Mouse (Mus musculus): ENCODE data around the gene Atp11c.

Atp11c gene

DNA sequence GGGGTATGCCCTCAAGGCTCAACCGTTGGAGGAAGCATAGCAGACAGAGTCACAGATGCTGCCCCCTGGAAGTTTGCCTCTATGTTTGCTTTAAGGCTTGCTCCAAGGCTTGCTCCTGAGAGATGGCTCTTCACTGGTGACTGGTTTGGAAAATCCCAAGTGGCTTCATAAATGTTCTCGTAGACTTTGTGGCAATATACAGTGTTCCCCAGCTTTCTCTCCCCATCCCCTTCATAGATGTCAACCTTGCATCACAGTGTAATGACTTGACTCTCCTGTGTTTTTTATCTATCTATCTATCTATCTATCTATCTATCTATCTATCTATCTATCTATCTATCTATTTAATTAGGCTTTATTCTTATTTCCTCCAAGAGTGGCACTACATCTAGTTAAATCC lies at the start of gene Atp11c:
Gene Atp11c, minus strand, starts transcription at position 101 of the 400 bp plus-strand sequence.
- no peak for TF ChIP-seq GATA4 (IDR thresholded peaks at IDR 0.05; ENCODE audit: insufficient replicate concordance, low read length)

GRCm38 (mm10) chrX:60609202-60609601 lies 16.7 kb upstream of the Atp11c start:
- no peak for TF ChIP-seq GATA4 (IDR thresholded peaks at IDR 0.05; ENCODE audit: insufficient replicate concordance, low read length)

- TF ChIP-seq GATA4 (IDR thresholded peaks at IDR 0.05; ENCODE audit: insufficient replicate concordance, low read length), result no peak
Measured at GRCm38 (mm10) chrX:60570539-60570938, 22.0 kb downstream of the Atp11c start.

DNA sequence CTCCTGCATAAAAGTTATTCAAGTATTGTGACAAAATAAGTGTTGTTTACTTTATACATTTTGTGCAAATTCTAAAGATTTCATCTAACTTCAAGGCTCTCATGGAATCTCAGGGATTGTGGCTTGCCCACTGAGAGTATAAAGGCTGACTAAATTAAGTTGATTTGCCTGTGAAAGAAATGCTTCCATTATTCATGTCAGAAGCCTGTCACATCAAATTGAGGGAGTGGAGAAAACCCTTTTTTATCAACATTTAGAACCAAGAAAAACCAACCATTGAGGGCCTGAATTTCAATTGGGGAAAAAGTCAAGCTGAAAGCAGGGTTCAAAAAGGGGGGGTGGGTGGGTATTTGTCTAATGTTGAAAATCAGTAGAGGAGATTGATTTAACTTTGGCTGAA lies 23.5 kb downstream of the Atp11c start:
- no peak for TF ChIP-seq GATA4 (IDR thresholded peaks at IDR 0.05; ENCODE audit: insufficient replicate concordance, low read length)

- no peak for TF ChIP-seq GATA4 (IDR thresholded peaks at IDR 0.05; ENCODE audit: insufficient replicate concordance, low read length)
Measured at GRCm38 (mm10) chrX:60555242-60555641, 37.3 kb downstream of the Atp11c start.

GRCm38 (mm10) chrX:60547444-60548304 lies 44.8 kb downstream of the Atp11c start:
- no peak for TF ChIP-seq GATA4 (IDR thresholded peaks at IDR 0.05; ENCODE audit: insufficient replicate concordance, low read length)

DNA sequence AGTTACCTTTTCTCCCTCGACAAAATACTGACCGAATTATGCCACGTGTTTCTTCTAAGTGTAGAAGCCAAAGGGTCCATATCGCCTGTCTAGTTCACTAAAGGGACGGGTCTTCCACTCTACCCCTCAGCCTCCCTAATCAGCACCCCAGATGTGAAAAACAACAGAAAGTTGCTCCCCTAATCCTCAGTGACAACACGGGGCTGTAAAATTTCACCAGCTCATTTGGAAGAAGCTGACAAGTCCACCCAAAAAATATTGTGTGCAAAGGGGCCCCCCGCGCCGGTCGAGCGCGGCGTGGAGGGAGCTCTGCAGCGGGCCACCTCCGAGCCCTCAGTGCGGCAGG lies 45.4 kb downstream of the Atp11c start:
- TF ChIP-seq GATA4 (IDR thresholded peaks at IDR 0.05; ENCODE audit: insufficient replicate concordance, low read length), result no peak

DNA sequence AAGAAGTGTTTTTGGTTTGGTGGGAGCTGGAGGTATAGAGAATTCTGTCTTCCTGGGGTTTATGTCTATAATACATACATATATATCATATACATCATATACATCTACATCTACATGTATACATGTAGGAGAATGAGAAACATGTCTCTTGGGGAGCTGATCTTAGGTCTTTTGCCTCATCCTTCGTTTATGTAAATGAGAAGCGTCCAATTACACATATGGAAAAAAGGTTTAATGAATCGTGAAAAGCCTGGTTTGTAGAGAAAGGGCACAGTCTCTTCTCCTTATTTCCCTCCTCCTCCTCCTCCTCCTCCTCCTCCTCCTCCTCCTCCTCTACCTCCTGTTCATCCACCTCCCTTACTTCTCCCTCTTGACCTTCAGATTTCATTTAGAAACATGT lies 46.6 kb downstream of the Atp11c start:
- no peak for TF ChIP-seq GATA4 (IDR thresholded peaks at IDR 0.05; ENCODE audit: insufficient replicate concordance, low read length)

- TF ChIP-seq GATA4 (IDR thresholded peaks at IDR 0.05; ENCODE audit: insufficient replicate concordance, low read length), result no peak
Measured at GRCm38 (mm10) chrX:60545444-60545843, 47.1 kb downstream of the Atp11c start.

DNA sequence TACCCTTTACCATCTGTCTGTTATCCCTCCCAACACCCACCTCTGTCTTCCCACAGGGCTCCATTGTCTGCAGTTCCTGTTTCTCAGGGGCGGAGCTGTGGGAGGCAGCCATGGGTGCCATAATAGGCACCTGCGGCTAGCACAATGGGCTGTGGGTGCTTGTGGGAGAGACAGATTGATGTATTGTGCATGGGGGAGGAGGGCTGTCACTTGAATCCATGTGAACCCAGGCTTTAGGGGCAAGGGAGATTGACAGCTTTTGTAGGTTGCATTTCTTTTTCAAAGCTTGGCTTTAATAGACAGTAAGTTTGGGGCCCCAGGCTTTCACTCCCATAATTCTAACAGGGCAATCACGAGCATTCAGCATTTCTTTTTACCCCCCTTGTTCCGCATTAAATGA lies 48.4 kb downstream of the Atp11c start:
- TF ChIP-seq GATA4 (IDR thresholded peaks at IDR 0.05; ENCODE audit: insufficient replicate concordance, low read length), result no peak

DNA sequence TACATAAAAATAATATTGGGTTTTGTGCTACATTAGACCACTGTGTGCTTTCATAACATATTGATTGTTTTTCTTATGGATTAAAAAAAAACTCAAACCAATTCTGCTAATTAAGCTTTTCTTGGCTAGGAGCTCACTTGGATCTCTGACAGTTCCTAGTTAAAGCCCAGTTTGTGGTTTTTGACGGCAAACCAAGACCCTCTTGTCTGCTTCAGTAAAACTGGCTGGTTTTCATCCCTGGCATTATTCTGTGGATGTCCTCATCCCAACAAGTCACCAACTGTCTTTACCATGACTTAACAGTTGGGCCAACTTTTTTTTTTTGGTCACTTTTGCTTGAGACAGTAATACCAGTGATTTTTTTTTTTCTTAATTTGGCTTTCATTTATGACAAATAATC lies 49.6 kb downstream of the Atp11c start:
- no peak for TF ChIP-seq GATA4 (IDR thresholded peaks at IDR 0.05; ENCODE audit: insufficient replicate concordance, low read length)

GRCm38 (mm10) chrX:60539149-60539548 lies 53.3 kb downstream of the Atp11c start, which contains the start of gene Gm7073:
Gene Gm7073, minus strand, starts transcription at chrX:60539249.
- TF ChIP-seq GATA4 (IDR thresholded peaks at IDR 0.05; ENCODE audit: insufficient replicate concordance, low read length), result no peak

DNA sequence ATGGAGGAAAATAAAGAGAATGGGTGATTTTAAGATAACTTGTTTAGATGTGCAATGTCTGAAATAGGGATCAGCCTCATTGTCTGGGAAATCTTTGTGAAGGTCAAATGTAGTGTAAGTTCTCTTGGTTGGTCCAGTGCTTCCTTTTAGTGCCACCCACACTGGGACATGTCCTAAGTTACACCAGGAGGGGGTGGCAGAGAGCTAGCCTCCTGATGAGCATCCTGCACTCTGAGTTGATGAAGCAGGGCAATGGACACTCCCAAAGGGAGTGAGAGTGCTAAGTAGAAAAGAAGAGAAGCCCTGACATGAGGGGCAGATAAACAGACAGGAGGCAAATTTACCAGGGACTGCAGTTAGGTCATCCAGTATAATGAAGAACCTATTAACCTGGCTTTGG lies 88.5 kb downstream of the Atp11c start:
- TF ChIP-seq GATA4 (IDR thresholded peaks at IDR 0.05; ENCODE audit: insufficient replicate concordance, low read length), result no peak

- TF ChIP-seq GATA4 (IDR thresholded peaks at IDR 0.05; ENCODE audit: insufficient replicate concordance, low read length), result no peak
Measured at GRCm38 (mm10) chrX:60497750-60498149, 94.7 kb downstream of the Atp11c start.

DNA sequence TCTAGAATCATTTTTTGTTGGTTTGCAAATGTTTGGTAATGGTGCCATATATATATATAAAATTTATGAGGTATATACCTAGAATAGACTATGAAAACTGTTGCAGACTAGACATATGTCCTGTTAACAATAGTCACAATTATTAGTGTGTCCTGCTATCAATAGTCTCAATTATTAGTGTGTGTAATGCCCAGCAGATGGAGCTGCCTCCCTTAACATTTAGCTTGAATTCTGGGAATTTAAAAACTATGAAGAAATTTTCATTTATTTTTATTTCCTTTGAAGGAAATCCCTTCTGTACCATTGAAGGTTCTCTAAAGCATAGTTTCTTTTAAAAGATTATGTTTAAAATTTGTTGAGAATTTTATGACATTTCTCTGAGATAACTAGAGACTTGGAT lies 97.2 kb downstream of the Atp11c start:
- TF ChIP-seq GATA4 (IDR thresholded peaks at IDR 0.05; ENCODE audit: insufficient replicate concordance, low read length), result no peak

DNA sequence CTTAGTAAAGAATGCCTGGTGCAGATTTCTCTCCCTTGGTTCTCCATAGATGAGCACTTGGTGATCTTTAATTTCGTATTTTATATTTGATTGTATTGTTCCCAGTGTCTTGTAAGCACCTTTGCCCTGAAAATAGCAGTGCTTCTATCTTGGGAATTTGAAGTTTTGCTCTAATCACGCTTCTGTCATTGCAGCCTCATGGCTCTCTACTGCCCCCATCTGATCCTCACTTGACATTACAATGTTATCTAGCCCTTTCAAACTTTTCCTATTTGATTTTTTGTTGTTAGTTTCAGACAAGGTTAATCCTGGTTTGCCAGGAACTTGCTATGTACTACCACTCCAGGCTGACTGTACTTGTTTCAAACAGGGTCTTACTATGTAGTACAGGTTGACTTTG lies 128.7 kb downstream of the Atp11c start:
- no peak for TF ChIP-seq GATA4 (IDR thresholded peaks at IDR 0.05; ENCODE audit: insufficient replicate concordance, low read length)

DNA sequence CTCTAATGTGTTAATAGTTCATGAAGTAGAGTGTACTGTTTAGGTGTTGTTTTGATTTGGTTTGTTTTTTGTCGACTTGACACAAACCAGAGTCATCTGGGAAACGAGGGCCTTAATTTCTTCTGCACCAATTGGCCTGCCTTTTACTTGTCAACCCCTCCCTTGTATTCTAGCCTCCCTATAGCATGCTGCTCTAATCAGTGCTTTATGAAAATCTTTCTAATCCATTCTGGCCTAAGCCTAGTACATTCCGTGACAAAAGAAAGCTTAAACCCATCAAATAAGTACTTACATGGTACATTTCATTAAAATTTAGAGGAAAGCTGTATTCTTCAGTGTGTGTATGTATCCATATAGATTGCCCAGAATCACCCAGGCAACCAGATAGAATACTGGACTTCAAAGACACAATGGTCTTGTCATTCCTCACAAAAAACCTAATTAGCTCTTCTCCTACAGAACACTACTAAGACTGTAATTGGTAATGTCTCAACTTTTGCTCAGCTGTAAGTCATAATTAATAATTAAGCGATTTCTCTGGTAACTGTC lies 177.9 kb downstream of the Atp11c start:
- TF ChIP-seq GATA4 (IDR thresholded peaks at IDR 0.05; ENCODE audit: insufficient replicate concordance, low read length), result no peak
